Mouse (Mus musculus): Measurements from ENCODE around the gene Gm9936. TPM values are rescaled to one million over a fixed set of nuclear protein-coding genes. Genes with fewer than 3 reads are reported as not detected.
"Not testable (repeated sequence)": the region's sequence is repeated elsewhere in the genome, so short reads cannot be mapped to it uniquely, and the experiment has no call there.

The Gm9936 gene
- polyA plus RNA-seq, 1 experiment from 2014 or later = not detected

DNA sequence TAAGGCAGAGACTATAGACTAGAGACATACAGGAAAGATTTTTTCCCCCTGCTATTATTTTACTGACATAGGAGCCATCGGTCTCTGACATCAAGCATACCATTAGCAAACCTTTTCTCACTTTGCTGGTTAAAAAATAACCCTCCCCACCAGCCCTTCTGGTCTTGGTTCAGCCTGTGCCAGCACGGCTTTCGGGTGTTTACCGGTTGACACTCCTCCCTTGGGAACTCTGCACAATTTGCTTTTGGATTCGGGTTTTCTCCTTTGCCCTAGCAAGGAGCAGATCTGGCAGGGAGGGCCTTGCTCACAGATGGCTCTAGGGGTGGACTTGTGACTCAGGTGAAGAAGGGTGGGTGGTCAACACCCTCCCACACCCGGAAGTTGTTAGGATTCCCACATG lies 3.2 kb upstream of the Gm9936 start:
- WGBS (ENCODE audit: missing documents) = 89% methylated on average over 6 of the region's 6 CpGs
- Histone ChIP-seq H3K36me3 (ENCODE audit: inconsistent target) (no peaks in the 10 kb centered on the region), H3K4me3 (ENCODE audit: inconsistent target) (no peak overlapping the region), H3K79me2 (ENCODE audit: inconsistent target) (no peaks in the 10 kb centered on the region), H3K27ac (no peak overlapping the region)

DNA sequence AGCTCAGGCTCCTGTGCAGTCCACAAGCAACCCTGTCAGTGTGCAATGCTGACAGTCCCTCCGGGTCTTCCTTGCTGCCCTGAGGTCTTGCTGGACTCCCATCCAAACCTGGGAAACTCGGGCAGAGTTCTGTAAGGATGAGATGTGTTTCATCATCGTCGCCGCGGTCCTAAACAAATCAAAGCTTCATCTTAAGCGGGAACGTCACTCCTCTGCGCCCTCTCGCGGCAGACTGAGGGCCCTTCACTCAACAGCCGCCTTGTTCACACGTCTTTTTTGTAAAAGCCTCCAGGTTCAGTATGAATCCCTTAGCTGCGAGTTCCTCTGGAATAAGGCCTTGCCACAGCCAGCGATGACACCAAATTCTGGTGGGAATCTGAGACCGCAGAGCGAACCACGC lies 771 bp upstream of the Gm9936 start:
- H3K27ac ChIP-seq = no peak overlapping the region

DNA sequence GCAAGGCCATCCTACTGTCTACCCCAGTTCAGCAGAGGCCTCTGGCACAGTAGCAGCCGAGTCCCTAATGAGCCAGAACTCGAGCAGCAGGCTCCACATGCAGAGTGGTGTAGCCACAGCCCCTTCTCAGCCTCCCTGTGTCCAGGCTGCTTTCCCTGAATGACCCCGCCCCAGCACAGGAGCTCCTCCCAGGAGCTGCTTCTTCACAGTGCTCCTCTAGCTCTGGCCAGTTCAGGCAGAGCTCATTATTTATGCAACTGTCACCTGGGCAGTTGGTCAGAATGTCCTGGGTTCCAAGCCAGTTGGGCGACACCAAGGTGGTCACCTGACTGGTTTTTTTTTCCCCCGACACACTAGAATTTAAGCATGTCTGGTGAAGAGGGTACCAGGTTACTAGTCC lies 5.1 kb downstream of the Gm9936 start, which contains the start of gene 4930519G04Rik:
Gene 4930519G04Rik, plus strand, starts transcription at position 301 of the 400 bp plus-strand sequence.
- 100% methylated on average over 3 of the region's 5 CpGs for WGBS (ENCODE audit: missing documents)
- H3K27ac ChIP-seq = peak within 1 kb of the TSS; percentile 76
- not testable (repeated sequence) for H3K79me2 ChIP-seq (ENCODE audit: inconsistent target); H3K36me3 ChIP-seq (ENCODE audit: inconsistent target); H3K4me3 ChIP-seq (ENCODE audit: inconsistent target)

More for the DNA sequence above, 771 bp upstream of the Gm9936 start:
- Histone ChIP-seq H3K79me2 (ENCODE audit: inconsistent target) (no peaks in the 10 kb centered on the region), H3K36me3 (ENCODE audit: inconsistent target) (no peaks in the 10 kb centered on the region), H3K4me3 (ENCODE audit: inconsistent target) (no peak overlapping the region)
- WGBS (ENCODE audit: missing documents) = 6% methylated on average over 18 of the region's 18 CpGs

DNA sequence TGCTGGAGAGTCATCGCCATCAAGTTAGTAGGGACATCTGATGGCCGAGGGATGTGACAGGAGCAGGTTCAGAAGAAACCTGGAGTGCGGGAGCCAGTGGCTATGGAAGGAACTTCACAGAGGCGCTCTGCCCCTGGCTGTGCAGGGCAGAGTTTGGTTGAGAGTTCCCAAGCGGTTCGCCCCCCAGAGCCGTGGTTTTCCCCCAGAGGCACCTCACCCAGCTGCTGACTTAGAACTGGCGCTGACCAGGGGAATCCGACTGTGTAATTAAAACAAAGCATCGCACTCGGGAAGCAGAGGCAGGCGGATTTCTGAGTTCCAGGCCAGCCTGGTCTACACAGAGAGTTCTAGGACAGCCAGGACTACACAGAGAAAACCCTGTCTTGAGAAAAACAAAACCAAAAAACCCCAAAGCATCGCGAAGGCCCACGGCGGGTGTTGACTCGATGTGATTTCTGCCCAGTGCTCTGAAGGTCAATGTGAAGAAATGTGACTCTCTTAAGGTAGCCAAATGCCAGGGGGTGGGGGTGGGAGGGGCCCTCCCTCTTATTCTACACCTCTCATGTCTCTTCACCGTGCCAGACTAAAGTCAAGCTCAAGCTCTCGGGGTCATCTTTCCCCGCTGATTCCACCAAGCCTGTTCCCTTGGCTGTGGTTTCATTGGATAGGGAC lies 6.8 kb downstream of the Gm9936 start:
- no peaks in the 10 kb centered on the region for H3K36me3 ChIP-seq (ENCODE audit: inconsistent target)
- H3K79me2 ChIP-seq (ENCODE audit: inconsistent target) = no peaks in the 10 kb centered on the region
- 86% methylated on average over 19 of the region's 20 CpGs for WGBS (ENCODE audit: missing documents)

DNA sequence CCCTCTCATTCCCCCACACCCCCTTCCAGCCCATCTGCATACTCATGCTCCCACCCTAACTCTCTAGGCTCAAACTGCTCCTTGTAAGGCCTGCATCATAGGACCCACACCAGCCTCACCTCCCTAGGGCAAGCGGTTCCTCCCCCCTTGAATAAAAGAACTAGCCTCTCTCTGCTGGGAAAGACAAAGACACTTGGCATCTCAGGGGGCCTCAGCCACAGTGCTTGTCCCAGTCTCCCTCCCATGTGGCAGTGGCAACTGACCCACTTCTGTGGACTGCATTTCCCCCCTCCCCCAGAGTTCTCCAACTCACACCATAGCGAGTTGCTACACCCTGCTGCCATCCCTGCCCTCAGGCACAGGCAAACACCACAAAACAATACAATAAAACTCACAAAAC lies 14.1 kb downstream of the Gm9936 start:
- not testable (repeated sequence) for H3K27ac ChIP-seq; H3K36me3 ChIP-seq (ENCODE audit: inconsistent target); H3K79me2 ChIP-seq (ENCODE audit: inconsistent target); H3K4me3 ChIP-seq (ENCODE audit: inconsistent target)
- 96% methylated on average over 2 of the region's 2 CpGs for WGBS (ENCODE audit: missing documents)

More for the DNA sequence above, 6.8 kb downstream of the Gm9936 start:
- Histone ChIP-seq H3K27ac (no peak overlapping the region), H3K4me3 (ENCODE audit: inconsistent target) (no peak overlapping the region)

DNA sequence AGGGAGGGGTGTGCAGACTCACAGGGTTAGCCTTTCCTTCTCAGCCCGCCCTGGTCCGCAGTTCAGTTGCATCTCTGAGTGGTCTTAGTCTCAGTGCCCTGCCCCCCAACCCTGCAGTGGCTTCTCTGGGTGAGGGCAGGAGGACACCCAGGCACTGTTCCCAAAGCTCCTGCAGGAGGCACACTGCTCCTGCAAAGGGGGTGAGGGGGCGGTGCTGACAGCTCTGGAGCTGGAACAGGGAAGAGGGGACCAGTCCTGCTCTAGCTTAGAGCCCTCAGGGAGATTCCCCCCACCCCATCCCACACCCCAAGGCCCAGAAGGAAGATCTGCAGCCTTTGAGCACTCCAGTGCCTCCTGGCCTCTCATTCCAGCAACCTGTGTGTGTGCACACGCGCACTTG lies 15.8 kb downstream of the Gm9936 start:
- 96% methylated on average over 5 of the region's 5 CpGs for WGBS (ENCODE audit: missing documents)
- Histone ChIP-seq H3K79me2 (ENCODE audit: inconsistent target) (no peaks in the 10 kb centered on the region), H3K27ac (no peak overlapping the region), H3K4me3 (ENCODE audit: inconsistent target) (no peak overlapping the region), H3K36me3 (ENCODE audit: inconsistent target) (no peaks in the 10 kb centered on the region)

DNA sequence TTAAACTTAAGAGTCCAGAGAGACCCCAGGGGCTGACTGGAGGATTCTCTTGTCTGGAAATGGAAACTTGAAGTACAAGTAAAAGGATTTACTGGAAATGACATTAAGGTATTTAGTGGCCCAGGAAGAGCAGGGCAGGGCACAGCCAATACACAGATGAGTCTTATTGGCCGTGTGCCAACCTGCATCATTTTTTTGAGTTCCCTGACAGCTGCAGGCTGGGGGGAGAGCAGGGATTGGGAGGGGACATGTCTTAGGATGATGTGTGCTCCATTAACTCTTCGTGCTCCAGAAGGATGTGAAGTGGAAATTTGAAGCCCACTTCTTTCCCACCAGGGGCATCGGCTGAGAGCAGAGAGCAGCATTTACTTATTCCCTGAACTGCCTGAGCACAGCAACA lies 16.3 kb downstream of the Gm9936 start:
- H3K4me3 ChIP-seq (ENCODE audit: inconsistent target); H3K27ac ChIP-seq; H3K36me3 ChIP-seq (ENCODE audit: inconsistent target); H3K79me2 ChIP-seq (ENCODE audit: inconsistent target): not testable (repeated sequence)
- WGBS (ENCODE audit: missing documents) = 71% methylated on average over 2 of the region's 3 CpGs

DNA sequence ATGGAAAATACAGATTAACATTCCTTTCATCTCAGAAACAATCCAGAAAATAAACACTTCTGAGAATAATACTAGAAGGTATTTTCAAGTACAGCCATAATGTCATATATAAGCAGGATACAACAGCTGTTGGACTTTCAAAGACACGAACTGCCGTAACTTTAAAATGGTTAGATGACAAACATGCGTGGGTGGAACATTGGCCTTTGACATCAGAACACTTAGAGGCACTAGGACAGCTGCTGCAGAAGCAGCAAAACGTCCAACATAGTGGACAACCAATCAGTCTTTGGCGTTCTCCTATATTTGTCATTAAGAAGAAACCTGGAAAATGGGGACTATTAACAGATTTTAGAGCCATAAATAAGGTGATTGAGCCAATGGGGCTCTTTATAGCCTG lies 18.0 kb downstream of the Gm9936 start:
- not testable (repeated sequence) for H3K27ac ChIP-seq; H3K36me3 ChIP-seq (ENCODE audit: inconsistent target); H3K4me3 ChIP-seq (ENCODE audit: inconsistent target); H3K79me2 ChIP-seq (ENCODE audit: inconsistent target)
- WGBS (ENCODE audit: missing documents) = 93% methylated on average over 5 of the region's 5 CpGs

GRCm38 (mm10) chr5:114836886-114837285 lies 21.6 kb downstream of the Gm9936 start:
- Histone ChIP-seq H3K79me2 (ENCODE audit: inconsistent target) (no peaks in the 10 kb centered on the region), H3K36me3 (ENCODE audit: inconsistent target) (no peaks in the 10 kb centered on the region), H3K27ac (no peak overlapping the region), H3K4me3 (ENCODE audit: inconsistent target) (no peak overlapping the region)
- WGBS (ENCODE audit: missing documents) = 89% methylated on average over 12 of the region's 12 CpGs

DNA sequence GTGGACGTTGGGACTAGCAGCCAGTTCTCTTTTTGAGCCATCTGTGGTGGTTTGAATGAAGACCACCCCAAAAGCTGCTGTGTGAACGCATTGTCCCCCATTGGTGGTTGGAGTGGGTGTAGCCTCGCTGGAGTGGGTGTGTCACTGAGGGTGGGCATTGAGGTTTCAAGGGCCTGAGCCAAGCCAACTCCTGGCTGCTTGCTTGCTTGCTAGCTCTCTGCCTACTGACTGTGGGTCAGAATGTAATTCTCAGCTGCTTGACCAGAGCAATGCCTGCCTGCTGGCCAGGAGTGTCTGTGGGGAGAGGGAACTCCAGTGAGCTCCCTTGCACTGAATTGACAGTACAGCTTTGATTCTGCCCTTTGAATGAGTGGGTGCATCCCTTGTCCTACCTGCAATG lies 28.7 kb downstream of the Gm9936 start:
- H3K79me2 ChIP-seq (ENCODE audit: inconsistent target) = no peaks in the 10 kb centered on the region
- H3K27ac ChIP-seq = no peak overlapping the region
- WGBS (ENCODE audit: missing documents) = 78% methylated on average over 3 of the region's 3 CpGs
- no peak overlapping the region for H3K4me3 ChIP-seq (ENCODE audit: inconsistent target)
- H3K36me3 ChIP-seq (ENCODE audit: inconsistent target) = no peaks in the 10 kb centered on the region

DNA sequence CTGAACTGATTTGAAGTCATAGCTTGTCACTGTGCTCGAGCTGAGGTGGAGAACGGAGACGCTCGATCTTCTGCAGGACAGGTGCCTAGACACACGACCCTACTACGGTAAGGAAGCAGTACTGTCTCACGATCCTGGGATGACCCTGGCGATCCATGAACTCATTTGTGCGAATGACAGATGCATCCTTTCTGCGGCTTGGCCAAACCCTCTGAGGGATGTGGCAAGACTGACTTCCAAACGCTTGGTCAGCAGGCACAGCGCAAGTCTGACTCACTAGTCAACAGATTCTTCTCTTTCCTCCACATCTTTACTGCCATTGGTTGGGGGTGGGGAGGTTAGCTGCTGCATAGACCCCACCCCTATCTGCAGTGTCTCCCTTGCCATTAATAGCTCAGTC lies 31.1 kb downstream of the Gm9936 start:
- H3K79me2 ChIP-seq (ENCODE audit: inconsistent target) = 0 out of 2 replicates have a peak, but pooled peaks cover 2% of the 10 kb centered on the region
- 41% methylated on average over 12 of the region's 12 CpGs for WGBS (ENCODE audit: missing documents)
- peak overlapping the region; percentile 73 for H3K27ac ChIP-seq
- H3K4me3 ChIP-seq (ENCODE audit: inconsistent target) = no peak overlapping the region
- H3K36me3 ChIP-seq (ENCODE audit: inconsistent target) = no peaks in the 10 kb centered on the region

GRCm38 (mm10) chr5:114825978-114826691 lies 32.3 kb downstream of the Gm9936 start:
- Histone ChIP-seq H3K27ac (peak overlapping the region; percentile 73), H3K79me2 (ENCODE audit: inconsistent target) (0 out of 2 replicates have a peak, but pooled peaks cover 7% of the 10 kb centered on the region), H3K4me3 (ENCODE audit: inconsistent target) (peak overlapping the region; percentile 33), H3K36me3 (ENCODE audit: inconsistent target) (no peaks in the 10 kb centered on the region)
- 16% methylated on average over 27 of the region's 27 CpGs for WGBS (ENCODE audit: missing documents)

- H3K36me3 ChIP-seq (ENCODE audit: inconsistent target) = no peaks in the 10 kb centered on the region
- no peak overlapping the region; the same call in 1 of the 2 replicates for H3K4me3 ChIP-seq (ENCODE audit: inconsistent target)
- no peak overlapping the region for H3K27ac ChIP-seq
- H3K79me2 ChIP-seq (ENCODE audit: inconsistent target) = 0 out of 2 replicates have a peak, but pooled peaks cover 7% of the 10 kb centered on the region
- WGBS (ENCODE audit: missing documents) = 16% methylated on average over 9 of the region's 9 CpGs
Observed at GRCm38 (mm10) chr5:114824197-114824596, 34.3 kb downstream of the Gm9936 start.

DNA sequence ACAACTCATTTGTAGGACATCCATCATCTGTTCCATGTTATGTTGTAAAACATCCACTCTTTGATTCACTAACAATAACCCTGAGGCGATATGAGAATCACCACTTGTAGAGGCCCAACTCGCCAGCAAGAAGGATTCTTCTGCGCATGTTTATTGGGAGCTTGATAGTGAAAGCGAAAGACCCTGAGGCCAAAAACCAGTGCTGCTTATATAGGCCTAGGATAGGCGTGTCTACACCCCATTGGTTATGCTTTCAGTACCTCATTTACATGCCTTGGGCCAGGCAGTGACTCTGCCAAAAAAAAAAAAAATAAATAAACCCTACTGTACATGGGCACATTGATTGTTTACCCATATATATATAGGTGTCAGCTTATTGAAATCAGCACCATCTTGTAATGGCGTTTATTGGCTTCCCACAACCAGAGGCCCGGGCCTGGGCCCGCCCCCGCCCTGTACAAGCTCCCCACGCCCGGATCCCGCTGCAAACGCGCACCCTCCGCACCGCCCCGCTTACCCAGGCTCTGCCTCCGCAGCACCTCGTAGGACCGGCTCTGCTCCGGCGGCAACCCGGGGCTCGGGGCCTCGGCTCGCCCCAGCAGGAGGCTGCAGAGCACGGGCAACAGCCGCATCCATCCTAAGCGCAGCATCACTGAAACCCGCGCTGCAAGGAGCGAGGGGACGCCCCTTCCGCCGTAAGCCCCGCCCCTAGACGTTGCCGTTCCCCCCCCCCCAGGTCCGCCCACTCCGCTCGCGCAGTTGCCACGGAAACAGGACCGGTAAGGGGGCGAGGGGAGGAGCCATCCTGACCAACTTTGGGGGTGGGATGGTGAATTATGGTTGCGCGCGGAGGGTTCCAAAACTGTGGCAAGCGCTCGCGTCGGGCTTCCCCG lies 35.4 kb downstream of the Gm9936 start, which contains the start of gene 1500011B03Rik:
Gene 1500011B03Rik, minus strand, starts transcription at position 673 of the 893 bp plus-strand sequence.
- Histone ChIP-seq H3K27ac (no peak within 1 kb of the TSS), H3K36me3 (ENCODE audit: inconsistent target) (no peaks in the 10 kb centered on the region), H3K4me3 (ENCODE audit: inconsistent target) (peak within 1 kb of the TSS; percentile 32), H3K79me2 (ENCODE audit: inconsistent target) (0 out of 2 replicates have a peak, but pooled peaks cover 7% of the 10 kb centered on the region)
- WGBS (ENCODE audit: missing documents) = 11% methylated on average over 50 of the region's 53 CpGs
